Mouse (Mus musculus): Measurements from ENCODE around the gene Acad10.
"Not testable (repeated sequence)": the region's sequence is repeated elsewhere in the genome, so short reads cannot be mapped to it uniquely, and the experiment has no call there.

DNA sequence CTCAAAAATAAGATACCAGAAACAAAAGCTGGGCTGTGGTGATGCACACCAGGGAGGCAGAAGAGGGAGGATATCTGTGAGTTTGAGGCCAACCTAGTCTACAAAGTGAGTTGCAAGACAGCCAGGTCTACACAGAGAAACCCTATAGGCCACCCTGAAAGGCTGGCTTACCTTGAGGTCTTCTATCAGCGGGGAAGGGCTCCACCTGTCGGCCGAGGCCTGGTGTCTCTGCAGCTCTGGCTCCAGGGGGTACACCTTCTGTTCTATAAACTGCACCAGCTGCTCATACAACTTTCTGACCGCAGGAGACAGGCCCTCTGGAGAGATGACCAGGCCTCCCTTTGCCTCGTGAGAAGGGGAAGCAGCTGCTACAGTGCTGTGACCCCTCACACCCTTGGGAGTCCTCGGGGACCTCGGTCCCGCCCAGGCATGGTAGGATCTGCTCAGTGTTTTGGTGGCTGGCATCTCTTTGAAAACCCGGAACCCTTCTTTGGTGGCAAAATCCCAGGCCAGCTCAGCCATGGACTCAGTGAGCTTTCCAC is 29.1 kb downstream of the Acad10 start:
- not testable (repeated sequence) for TF ChIP-seq NANOG, POU5F1 (IDR thresholded peaks at IDR 0.05; ENCODE audit: borderline replicate concordance, low read length)
- peak; percentile 32; the same call in 1 of the 2 replicates for TF ChIP-seq CTCF (conservative IDR thresholded peaks at IDR 0.05; ENCODE audit: low read length)

Data from E14TG2a.4 (cell line).